Mouse (Mus musculus) spleen, adult 12 weeks (tissue): ENCODE measurements around the gene Gtpbp3.

Experiments used
- DNase-seq: peaks from one replicate; pipeline ENCODE4 v3.0.0; 2022; ENCODE audit warnings: low spot score

Gene Gtpbp3

GRCm38 (mm10) chr8:71534263-71534810 is 46.4 kb downstream of the Gtpbp3 start:
- DNase-seq = no peak

- no peak for DNase-seq
These were observed 47.8 kb downstream of the Gtpbp3 start for GRCm38 (mm10) chr8:71535663-71536062.

GRCm38 (mm10) chr8:71537028-71537867 is 49.3 kb downstream of the Gtpbp3 start, which contains the start of gene Bst2:
Bst2 (minus strand) TSS chr8:71537456.
- peak; percentile 86 for DNase-seq

GRCm38 (mm10) chr8:71542632-71543343 is 54.9 kb downstream of the Gtpbp3 start, which contains the start of gene Mvb12a:
Mvb12a (plus strand) TSS chr8:71542922.
- peak; percentile 86 for DNase-seq

- DNase-seq = no peak
These were observed 55.9 kb downstream of the Gtpbp3 start for GRCm38 (mm10) chr8:71543755-71544154.

- DNase-seq = no peak
These were observed 57.1 kb downstream of the Gtpbp3 start for GRCm38 (mm10) chr8:71545053-71545452.

- no peak for DNase-seq
These were observed 59.7 kb downstream of the Gtpbp3 start for GRCm38 (mm10) chr8:71547590-71547989.
